Mouse (Mus musculus) hindbrain, embryonic 14.5 days (tissue): ENCODE measurements at regions not wholly inside any gene's neighbourhood (a gene's known extent, or its start where the extent isn't known, plus 50 kb on each side); places are given as distances from the start of the nearest gene placed in this dataset.

Experiments
- ATAC-seq: fragments of 200-750 bp; cut with Nextera tagmentation; 2 replicates; pipeline ENCODE4 v1.8.0; 2017; ENCODE audit warnings: moderate number of reproducible peaks, mild to moderate bottlenecking, moderate TSS enrichment, moderate library complexity; ENCODE audit not compliant: low FRiP score
- DNase-seq: peaks from one replicate; pipeline ENCODE4 v3.0.0-alpha.2; 2015; ENCODE audit warnings: low spot score
- H3K27ac ChIP-seq: fragments of 300-500 bp; sonication (generic); 2 replicates; pipeline ENCODE4 v1.5.1; 2014; ENCODE audit warnings: mild to moderate bottlenecking, moderate library complexity
- H3K27me3 ChIP-seq: fragments of 300-500 bp; sonication (generic); 2 replicates; pipeline ENCODE4 v1.6.1; 2014; ENCODE audit warnings: mild to moderate bottlenecking, low read length, mixed read lengths; ENCODE audit not compliant: control insufficient read depth, insufficient read depth
- H3K36me3 ChIP-seq: fragments of 300-500 bp; sonication (generic); replicated peaks from 2 replicates; pipeline ENCODE4 v1.6.1; 2014; ENCODE audit not compliant: control insufficient read depth, insufficient read depth
- H3K4me1 ChIP-seq: fragments of 300-500 bp; sonication (generic); replicated peaks from 2 replicates; pipeline ENCODE4 v1.6.1; 2014; ENCODE audit warnings: antibody characterized with exemption, low read length, mixed read lengths; ENCODE audit not compliant: control insufficient read depth, insufficient read depth
- H3K4me2 ChIP-seq: fragments of 300-500 bp; sonication (generic); replicated peaks from 2 replicates; pipeline ENCODE4 v1.6.1; 2014; ENCODE audit warnings: mild to moderate bottlenecking, moderate library complexity
- H3K4me3 ChIP-seq: fragments of 300-500 bp; sonication (generic); replicated peaks from 2 replicates; pipeline ENCODE4 v1.5.1; 2014; ENCODE audit warnings: mild to moderate bottlenecking, low read length
- H3K9ac ChIP-seq: fragments of 300-500 bp; sonication (generic); 2 replicates; pipeline ENCODE4 v1.6.1; 2014
- H3K9me3 ChIP-seq: fragments of 300-500 bp; sonication (generic); 2 replicates; pipeline ENCODE4 v1.6.1; 2016; ENCODE audit warnings: low read length; ENCODE audit not compliant: control insufficient read depth
- WGBS: fragments of 180-500 bp; shearing (Covaris S2); extraction: QIAGEN DNeasy Blood & Tissue Kit; methylation state at CpG from one replicate; pipeline ENCODE4 v1.1.7; 2014; 5-methylcytosine and 5-hydroxymethylcytosine counted together

DNA sequence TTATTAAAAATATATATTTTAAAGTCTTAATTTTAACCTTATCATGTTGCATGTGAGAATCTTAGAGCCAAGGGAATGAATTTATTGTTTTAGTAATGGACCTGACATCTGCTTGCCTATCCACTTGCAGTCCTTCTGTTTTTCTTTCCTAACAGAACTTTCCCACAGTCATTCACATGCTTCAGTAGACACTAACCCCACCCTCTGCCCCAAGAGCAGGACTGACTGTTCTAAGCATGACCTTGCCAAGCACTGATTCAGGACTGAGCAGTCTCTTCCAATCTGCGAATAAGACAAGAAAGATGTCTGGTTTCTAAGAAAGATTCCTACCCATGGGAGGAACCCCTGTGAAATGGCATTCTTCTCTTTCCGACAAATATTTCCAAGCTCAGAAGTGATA, 117.9 kb upstream of the Tll1 start:
- H3K4me1 ChIP-seq: no peaks in the 10 kb centered on the region
- no peak overlapping the region for H3K4me2 ChIP-seq
- WGBS: 90% methylated on average over 2 of the region's 2 CpGs
- H3K36me3 ChIP-seq: no peaks in the 10 kb centered on the region
- H3K9me3 ChIP-seq: no peaks in the 10 kb centered on the region
- no peak overlapping the region for H3K9ac ChIP-seq
- H3K27ac ChIP-seq: no peak overlapping the region
- ATAC-seq (no peak), DNase-seq (no peak)
- no peaks in the 10 kb centered on the region for H3K27me3 ChIP-seq
- H3K4me3 ChIP-seq: no peak overlapping the region

DNA sequence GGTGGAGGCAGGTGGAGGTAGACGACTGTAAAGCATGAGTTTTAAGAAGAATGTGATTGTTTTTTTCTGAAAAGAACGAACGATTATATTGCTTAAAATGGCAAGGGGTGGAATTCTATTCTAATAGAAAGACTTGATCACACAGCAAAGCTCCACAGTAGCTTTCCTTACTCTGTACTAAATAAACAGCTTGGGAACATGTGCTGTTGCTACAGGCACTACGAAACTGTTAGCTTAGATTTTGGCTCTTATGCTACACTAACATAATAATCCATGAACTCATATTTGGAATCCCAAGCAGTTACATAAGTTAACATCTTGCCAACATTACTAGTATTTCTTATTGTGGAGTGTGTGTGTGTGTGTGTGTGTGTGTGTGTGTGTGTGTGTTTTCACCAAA, 114.3 kb upstream of the Tll1 start:
- no peak overlapping the region for H3K9ac ChIP-seq
- H3K36me3 ChIP-seq: no peaks in the 10 kb centered on the region
- WGBS: 91% methylated on average over 4 of the region's 4 CpGs
- ATAC-seq (no peak), DNase-seq (no peak)
- no peaks in the 10 kb centered on the region; the same call in 1 of the 2 replicates for H3K4me1 ChIP-seq
- H3K27ac ChIP-seq: no peak overlapping the region
- no peaks in the 10 kb centered on the region for H3K27me3 ChIP-seq
- no peak overlapping the region for H3K4me2 ChIP-seq
- H3K4me3 ChIP-seq: no peak overlapping the region
- no peaks in the 10 kb centered on the region for H3K9me3 ChIP-seq

DNA sequence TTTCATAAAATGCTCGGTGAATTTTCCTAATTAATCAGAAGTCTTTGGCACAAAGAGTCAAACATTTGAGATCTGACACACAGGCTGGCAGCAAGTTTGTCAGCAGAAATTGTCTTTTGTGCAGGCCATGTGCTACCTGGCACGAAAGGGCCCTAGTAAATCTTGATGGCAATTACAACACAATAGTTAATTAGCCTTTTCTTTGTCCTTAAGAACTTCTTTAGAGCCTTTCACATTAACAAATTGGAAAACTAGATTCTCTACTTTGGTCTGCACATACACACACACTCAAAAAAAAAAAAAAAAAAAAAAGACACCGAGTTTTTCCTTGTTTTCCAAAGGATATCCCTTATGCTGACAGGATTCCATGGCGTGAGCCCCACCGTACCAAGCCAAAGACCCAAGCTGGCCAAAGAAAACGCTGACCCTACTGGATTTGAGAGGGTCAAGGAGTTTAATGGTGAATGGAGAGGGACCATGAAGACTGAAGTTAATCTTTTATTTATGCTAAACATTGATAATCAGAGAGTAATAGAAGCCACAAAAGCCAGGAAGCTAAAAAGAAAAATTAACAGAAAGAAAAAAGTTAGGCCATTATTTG, 113.2 kb upstream of the Tll1 start:
- ATAC-seq (no peak), DNase-seq (no peak)
- Histone ChIP-seq H3K9ac (no peak overlapping the region), H3K27ac (no peak overlapping the region), H3K9me3 (no peaks in the 10 kb centered on the region), H3K4me3 (no peak overlapping the region), H3K4me1 (no peaks in the 10 kb centered on the region; the same call in 1 of the 2 replicates), H3K4me2 (no peak overlapping the region), H3K36me3 (no peaks in the 10 kb centered on the region), H3K27me3 (no peaks in the 10 kb centered on the region)
- WGBS: 64% methylated on average over 6 of the region's 6 CpGs

DNA sequence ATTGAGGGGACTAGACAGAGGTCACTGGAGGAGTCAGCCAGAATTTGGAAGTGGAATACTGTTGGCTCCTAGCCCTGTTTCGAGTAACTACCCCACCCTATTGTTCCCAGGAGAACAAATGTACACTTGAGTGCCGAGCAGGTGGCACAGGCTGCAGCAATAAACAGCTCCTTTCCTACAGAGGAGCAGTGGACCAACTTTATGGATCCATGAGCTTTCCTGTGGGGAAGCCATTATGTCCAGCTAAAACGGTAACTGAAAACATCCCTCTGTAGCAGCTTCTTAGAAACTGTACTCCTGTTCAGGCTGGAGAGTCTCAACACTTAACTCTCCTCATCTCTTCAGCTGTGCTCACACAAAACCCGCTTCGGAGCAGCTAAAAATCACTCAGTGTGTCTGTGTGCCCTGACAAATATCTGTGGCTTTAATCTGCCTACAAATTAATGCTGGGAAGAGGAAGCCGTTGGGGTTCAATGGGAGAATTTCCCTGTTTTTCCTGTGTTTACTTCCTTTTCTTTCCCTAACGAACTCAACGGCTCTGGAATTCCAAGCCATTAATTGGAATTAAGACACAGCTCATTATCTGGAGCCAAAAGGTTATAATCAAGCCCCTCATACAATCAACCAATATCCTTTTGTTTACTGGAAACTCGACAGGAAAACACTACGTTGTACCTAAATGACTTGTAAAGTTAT, 112.6 kb upstream of the Tll1 start:
- Histone ChIP-seq H3K9me3 (no peaks in the 10 kb centered on the region), H3K36me3 (no peaks in the 10 kb centered on the region), H3K9ac (no peak overlapping the region), H3K4me1 (no peaks in the 10 kb centered on the region; the same call in 1 of the 2 replicates), H3K27me3 (no peaks in the 10 kb centered on the region), H3K4me2 (no peak overlapping the region), H3K4me3 (no peak overlapping the region), H3K27ac (0 out of 2 replicates have a peak overlapping the region, but pooled peaks have one; percentile 32)
- 59% methylated on average over 10 of the region's 10 CpGs for WGBS
- DNase-seq (no peak), ATAC-seq (peak; percentile 53; the same call in 1 of the 2 replicates)

DNA sequence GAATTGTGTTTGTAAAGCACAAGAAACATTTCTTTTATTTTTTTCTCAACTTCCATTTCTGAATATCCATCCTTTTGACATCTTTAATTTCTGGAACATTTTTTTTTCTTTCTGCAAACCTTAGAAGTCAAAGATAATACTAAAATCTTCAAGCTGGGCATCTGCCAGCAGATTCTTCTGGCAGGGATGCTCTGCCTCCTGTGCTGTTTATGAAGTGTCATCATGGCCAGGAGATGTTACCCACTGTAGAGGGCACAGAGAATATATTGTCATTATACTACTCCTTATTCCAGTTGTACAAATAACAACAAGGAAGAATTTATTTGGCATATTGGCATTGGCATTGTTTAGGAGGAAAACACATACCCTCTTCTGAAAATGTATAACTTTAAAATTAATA, 111.7 kb upstream of the Tll1 start:
- ATAC-seq (no peak), DNase-seq (no peak)
- no peak overlapping the region for H3K4me2 ChIP-seq

DNA sequence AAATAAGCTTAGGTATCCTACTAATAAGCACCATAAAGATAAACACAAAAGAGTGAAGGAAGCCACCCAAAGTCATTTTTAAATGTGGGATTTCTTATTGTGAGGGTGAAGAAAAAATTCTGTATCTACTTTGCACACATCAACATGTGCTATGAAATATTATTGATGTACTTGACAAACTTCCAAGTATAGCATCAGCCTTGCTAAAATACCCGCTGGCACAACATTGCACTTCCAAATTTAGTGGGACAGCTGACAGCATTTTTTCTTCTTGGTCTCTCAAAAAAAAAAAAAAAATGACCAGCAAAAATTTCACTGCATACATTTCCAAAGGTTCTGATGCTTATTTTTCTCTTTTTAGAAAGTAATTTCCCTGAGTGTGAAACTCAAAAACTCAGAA, 101.9 kb upstream of the Tll1 start:
- 87% methylated on average over 1 of the region's 1 CpGs for WGBS
- no peak for DNase-seq

More for the DNA sequence above, 111.7 kb upstream of the Tll1 start:
- Histone ChIP-seq H3K4me1 (no peaks in the 10 kb centered on the region; the same call in 1 of the 2 replicates), H3K27me3 (no peaks in the 10 kb centered on the region), H3K9ac (no peak overlapping the region), H3K4me3 (no peak overlapping the region), H3K36me3 (no peaks in the 10 kb centered on the region), H3K9me3 (no peaks in the 10 kb centered on the region), H3K27ac (no peak overlapping the region)

DNA sequence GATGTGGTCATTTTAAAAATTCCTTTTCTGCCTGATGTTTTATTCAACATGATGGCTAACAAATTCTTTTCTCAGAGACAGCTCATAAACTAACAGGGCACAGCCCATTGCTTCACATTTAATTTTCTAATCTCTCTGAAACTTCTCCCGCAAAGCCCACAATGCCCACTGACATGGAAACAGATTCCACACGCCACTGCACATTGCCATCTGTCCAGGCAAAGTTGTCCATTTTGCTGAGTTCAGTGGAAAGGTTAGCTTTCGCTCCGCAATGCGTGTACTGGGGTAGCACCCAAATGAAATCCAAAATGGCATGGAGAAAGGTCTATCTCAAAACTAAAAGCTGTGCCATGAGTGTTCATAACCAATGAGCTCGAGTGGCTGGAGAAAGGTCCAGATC, 76.7 kb upstream of the Tll1 start:
- Histone ChIP-seq H3K4me3 (no peak overlapping the region), H3K4me1 (no peaks in the 10 kb centered on the region), H3K9ac (no peak overlapping the region), H3K36me3 (no peaks in the 10 kb centered on the region), H3K27me3 (no peaks in the 10 kb centered on the region), H3K27ac (no peak overlapping the region), H3K9me3 (no peaks in the 10 kb centered on the region), H3K4me2 (no peak overlapping the region)
- ATAC-seq (no peak), DNase-seq (no peak)
- 90% methylated on average over 6 of the region's 6 CpGs for WGBS

More for the DNA sequence above, 101.9 kb upstream of the Tll1 start:
- H3K27ac ChIP-seq: no peak overlapping the region
- H3K9me3 ChIP-seq: no peaks in the 10 kb centered on the region
- H3K4me2 ChIP-seq: no peak overlapping the region
- no peak for ATAC-seq
- no peak overlapping the region for H3K4me3 ChIP-seq
- no peaks in the 10 kb centered on the region for H3K27me3 ChIP-seq
- no peak overlapping the region for H3K9ac ChIP-seq
- H3K4me1 ChIP-seq: no peaks in the 10 kb centered on the region
- no peaks in the 10 kb centered on the region for H3K36me3 ChIP-seq

DNA sequence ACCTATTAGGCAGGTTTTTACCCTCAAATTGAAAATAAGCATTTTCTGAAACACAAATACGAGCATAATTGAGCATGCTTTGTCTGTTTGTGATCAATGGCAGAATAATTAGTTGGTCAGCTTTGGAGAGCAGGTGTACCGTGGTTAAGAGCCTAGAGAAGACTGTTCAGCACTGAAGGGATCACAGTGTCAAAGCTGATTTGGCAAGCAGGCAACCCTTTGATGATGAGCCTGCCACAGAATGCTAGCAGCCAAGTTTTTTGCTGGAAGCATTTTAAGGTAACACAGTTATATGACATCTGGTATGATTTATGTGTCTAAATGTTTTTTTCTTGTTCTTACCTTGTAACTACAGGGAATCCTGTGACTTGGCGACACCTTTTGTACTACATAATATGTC, 75.5 kb upstream of the Tll1 start:
- Histone ChIP-seq H3K36me3 (no peaks in the 10 kb centered on the region), H3K4me1 (no peaks in the 10 kb centered on the region), H3K27me3 (no peaks in the 10 kb centered on the region), H3K27ac (no peak overlapping the region), H3K4me2 (no peak overlapping the region), H3K9me3 (no peaks in the 10 kb centered on the region), H3K9ac (no peak overlapping the region), H3K4me3 (no peak overlapping the region)
- no peak for DNase-seq
- 57% methylated on average over 3 of the region's 3 CpGs for WGBS
- no peak for ATAC-seq

DNA sequence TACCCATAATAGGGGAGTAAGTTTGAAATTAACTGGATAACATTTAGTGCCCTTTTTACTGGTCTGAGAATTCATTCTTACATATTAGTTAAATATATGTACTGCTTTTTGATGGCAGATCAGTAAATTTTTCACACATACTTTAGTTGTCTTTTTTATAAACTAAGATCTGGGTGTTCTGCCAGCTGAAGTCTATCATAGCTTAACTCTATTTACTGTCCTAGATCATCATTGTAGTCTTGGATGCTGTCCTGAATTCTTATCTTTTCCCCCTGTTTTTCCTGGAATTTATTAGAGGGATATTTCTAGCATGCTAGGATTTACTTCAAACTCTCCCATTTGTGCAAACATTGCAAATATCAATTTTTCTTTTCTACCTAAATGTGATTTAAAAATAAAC, 74.3 kb upstream of the Tll1 start:
- no peaks in the 10 kb centered on the region for H3K4me1 ChIP-seq
- no peaks in the 10 kb centered on the region for H3K36me3 ChIP-seq
- ATAC-seq: no peak
- DNase-seq: no peak
- H3K4me2 ChIP-seq: no peak overlapping the region
- no peak overlapping the region for H3K9ac ChIP-seq
- no peaks in the 10 kb centered on the region for H3K9me3 ChIP-seq
- H3K4me3 ChIP-seq: no peak overlapping the region
- H3K27me3 ChIP-seq: no peaks in the 10 kb centered on the region
- no peak overlapping the region for H3K27ac ChIP-seq
